Mouse (Mus musculus) bone marrow, adult 2 months (tissue): ENCODE results near the gene Frmpd4. TPM values are rescaled to one million over a fixed set of nuclear protein-coding genes. Genes with fewer than 3 reads are reported as not detected.

Experiments used
- H3K27ac ChIP-seq: fragments of 200-500 bp; 2 replicates; pipeline ENCODE4 v1.5.1; 2012; ENCODE audit warnings: low read depth, mild to moderate bottlenecking, control low read depth, inconsistent platforms, low read length; ENCODE audit not compliant: control insufficient read depth, poor library complexity, insufficient read depth
- H3K4me1 ChIP-seq: fragments of 200-500 bp; 2 replicates; pipeline ENCODE4 v1.6.1; 2011; ENCODE audit warnings: low read length; ENCODE audit not compliant: control insufficient read depth, insufficient read depth
- H3K4me3 ChIP-seq: fragments of 200-500 bp; replicated peaks from 2 replicates; pipeline ENCODE3; 2011; ENCODE audit warnings: mild to moderate bottlenecking, low read depth, low read length, control low read depth; ENCODE audit not compliant: control insufficient read depth
- CTCF ChIP-seq: fragments of 200-500 bp; IDR thresholded peaks from 2 replicates; pipeline ENCODE4 v1.5.1; 2011; ENCODE audit warnings: low read length, control low read depth; ENCODE audit not compliant: control insufficient read depth, insufficient read depth
- POLR2A ChIP-seq: fragments of 200-500 bp; IDR thresholded peaks from 2 replicates; pipeline ENCODE4 v1.6.1; 2011; ENCODE audit warnings: low read depth, mild to moderate bottlenecking, control low read depth, low read length, borderline replicate concordance; ENCODE audit not compliant: control insufficient read depth
- WGBS: fragments of 180-500 bp; shearing (Covaris S2); methylation state at CpG from one replicate; pipeline ENCODE4 v1.1.7; 2018; 5-methylcytosine and 5-hydroxymethylcytosine counted together
- polyA plus RNA-seq: library from polyadenylated mRNA; stranded (reverse); fragments of >200 nt; gene quantifications from 2 replicates; pipeline ENCODE4 v1.2.4, GENCODE M21; 2011; ENCODE audit warnings: low replicate concordance; ENCODE audit not compliant: missing spikeins, insufficient read depth, insufficient read length

Gene Frmpd4
- polyA plus RNA-seq, 1 experiment: not detected

- Histone ChIP-seq H3K27ac (no peak overlapping the region), H3K4me3 (no peak overlapping the region), H3K4me1 (no peaks in the 10 kb centered on the region)
- WGBS: 46% methylated on average over 4 of the region's 4 CpGs
- TF ChIP-seq POLR2A (no peak), CTCF (peak; percentile 45)
Measured at GRCm38 (mm10) chrX:167817363-167817762, 759.7 kb downstream of the Frmpd4 start.

GRCm38 (mm10) chrX:167810120-167810519 lies 766.9 kb downstream of the Frmpd4 start:
- Histone ChIP-seq H3K27ac (no peak overlapping the region), H3K4me3 (no peak overlapping the region), H3K4me1 (no peaks in the 10 kb centered on the region)
- WGBS: 79% methylated on average over 2 of the region's 2 CpGs
- TF ChIP-seq CTCF: no peak
- no peak for TF ChIP-seq POLR2A

GRCm38 (mm10) chrX:167808572-167808971 lies 768.5 kb downstream of the Frmpd4 start:
- Histone ChIP-seq H3K4me3 (no peak overlapping the region), H3K27ac (no peak overlapping the region), H3K4me1 (no peaks in the 10 kb centered on the region)
- WGBS: 90% methylated on average over 5 of the region's 5 CpGs
- TF ChIP-seq CTCF (no peak), POLR2A (no peak)

- TF ChIP-seq CTCF (no peak), POLR2A (no peak)
- WGBS: 13% methylated on average over 2 of the region's 2 CpGs
- Histone ChIP-seq H3K4me1 (no peaks in the 10 kb centered on the region), H3K27ac (no peak overlapping the region), H3K4me3 (no peak overlapping the region)
Measured at GRCm38 (mm10) chrX:167788737-167789136, 788.3 kb downstream of the Frmpd4 start.

- Histone ChIP-seq H3K27ac (no peak overlapping the region), H3K4me3 (no peak overlapping the region), H3K4me1 (no peaks in the 10 kb centered on the region)
- TF ChIP-seq CTCF (no peak), POLR2A (no peak)
Measured at GRCm38 (mm10) chrX:167783526-167783925, 793.5 kb downstream of the Frmpd4 start.

GRCm38 (mm10) chrX:167719564-167719981 lies 857.5 kb downstream of the Frmpd4 start:
- H3K27ac ChIP-seq: no peak overlapping the region
- H3K4me1 ChIP-seq: no peaks in the 10 kb centered on the region
- H3K4me3 ChIP-seq: no peak overlapping the region
- WGBS: 87% methylated on average over 3 of the region's 3 CpGs
- TF ChIP-seq CTCF: no peak
- no peak for TF ChIP-seq POLR2A

- TF ChIP-seq CTCF (no peak), POLR2A (no peak)
- Histone ChIP-seq H3K4me1 (no peaks in the 10 kb centered on the region), H3K27ac (no peak overlapping the region), H3K4me3 (no peak overlapping the region)
- WGBS: 87% methylated on average over 1 of the region's 1 CpGs
Measured at GRCm38 (mm10) chrX:167719092-167719491, 857.9 kb downstream of the Frmpd4 start.

GRCm38 (mm10) chrX:167654806-167655495 lies 922.1 kb downstream of the Frmpd4 start:
- TF ChIP-seq POLR2A (no peak), CTCF (no peak)
- H3K4me1 ChIP-seq: no peaks in the 10 kb centered on the region
- no peak overlapping the region for H3K4me3 ChIP-seq
- H3K27ac ChIP-seq: no peak overlapping the region
- WGBS: 65% methylated on average over 5 of the region's 5 CpGs

GRCm38 (mm10) chrX:167654249-167654648 lies 922.8 kb downstream of the Frmpd4 start:
- TF ChIP-seq POLR2A: no peak
- no peak for TF ChIP-seq CTCF
- WGBS: 95% methylated on average over 8 of the region's 8 CpGs
- Histone ChIP-seq H3K27ac (no peak overlapping the region), H3K4me3 (no peak overlapping the region), H3K4me1 (no peaks in the 10 kb centered on the region)
